Mouse (Mus musculus): ENCODE data around the gene Zswim7. TPM values are rescaled to one million over a fixed set of nuclear protein-coding genes. Genes with fewer than 3 reads are reported as not detected.

Zswim7 gene
- polyA plus RNA-seq, 1 experiment from 2014 or later = 29.4 TPM

- H3K27me3 ChIP-seq = no peaks in the 10 kb centered on the region
- peak overlapping the region; percentile 84 for H3K4me3 ChIP-seq
- peak overlapping the region; percentile 75 for H3K9ac ChIP-seq
- peaks cover 20% of the 10 kb centered on the region for H3K36me3 ChIP-seq
- H3K9me3 ChIP-seq = no peaks in the 10 kb centered on the region
- peak; percentile 79 for ATAC-seq (ENCODE audit: insufficient number of reproducible peaks, insufficient read depth, low FRiP score, low TSS enrichment)
- H3K4me2 ChIP-seq (replicated peaks) = peak overlapping the region; percentile 61
- under 1% methylated on average over 51 of the region's 57 CpGs for WGBS
- H3K27ac ChIP-seq = peak overlapping the region; percentile 87
- H3K4me1 ChIP-seq = peaks cover 7% of the 10 kb centered on the region; the same call in 1 of the 2 replicates
Measured at GRCm38 (mm10) chr11:62281601-62281997, 424 bp upstream of the Zswim7 start.

GRCm38 (mm10) chr11:62278027-62278426 lies 3.1 kb downstream of the Zswim7 start:
- 23% methylated on average over 5 of the region's 5 CpGs for WGBS
- H3K27ac ChIP-seq = no peak overlapping the region
- no peak overlapping the region for H3K9ac ChIP-seq
- H3K9me3 ChIP-seq = no peaks in the 10 kb centered on the region
- no peak for ATAC-seq (ENCODE audit: insufficient number of reproducible peaks, insufficient read depth, low FRiP score, low TSS enrichment)
- no peaks in the 10 kb centered on the region for H3K27me3 ChIP-seq
- H3K36me3 ChIP-seq = 0 out of 2 replicates have a peak, but pooled peaks cover 1% of the 10 kb centered on the region
- peaks cover 7% of the 10 kb centered on the region; the same call in 1 of the 2 replicates for H3K4me1 ChIP-seq
- no peak overlapping the region for H3K4me3 ChIP-seq
- H3K4me2 ChIP-seq (replicated peaks) = no peak overlapping the region

- H3K9me3 ChIP-seq = no peaks in the 10 kb centered on the region
- peaks cover 4% of the 10 kb centered on the region; the same call in 1 of the 2 replicates for H3K4me1 ChIP-seq
- H3K9ac ChIP-seq = no peak overlapping the region
- 53% methylated on average over 8 of the region's 8 CpGs for WGBS
- ATAC-seq (ENCODE audit: insufficient number of reproducible peaks, insufficient read depth, low FRiP score, low TSS enrichment) = no peak
- no peak overlapping the region for H3K4me2 ChIP-seq (replicated peaks)
- H3K4me3 ChIP-seq = no peak overlapping the region
- H3K27ac ChIP-seq = no peak overlapping the region
- no peaks in the 10 kb centered on the region for H3K36me3 ChIP-seq
- H3K27me3 ChIP-seq = no peaks in the 10 kb centered on the region
Measured at GRCm38 (mm10) chr11:62277086-62277485, 4.1 kb downstream of the Zswim7 start.

- Histone ChIP-seq H3K4me2 (replicated peaks) (no peak overlapping the region), H3K27ac (no peak overlapping the region), H3K9me3 (no peaks in the 10 kb centered on the region), H3K27me3 (no peaks in the 10 kb centered on the region), H3K4me3 (no peak overlapping the region), H3K36me3 (0 out of 2 replicates have a peak, but pooled peaks cover 4% of the 10 kb centered on the region), H3K4me1 (peaks cover 10% of the 10 kb centered on the region; the same call in 1 of the 2 replicates), H3K9ac (no peak overlapping the region)
- ATAC-seq (ENCODE audit: insufficient number of reproducible peaks, insufficient read depth, low FRiP score, low TSS enrichment) = no peak
- 44% methylated on average over 5 of the region's 5 CpGs for WGBS
Measured at GRCm38 (mm10) chr11:62270851-62271250, 10.3 kb downstream of the Zswim7 start.

DNA sequence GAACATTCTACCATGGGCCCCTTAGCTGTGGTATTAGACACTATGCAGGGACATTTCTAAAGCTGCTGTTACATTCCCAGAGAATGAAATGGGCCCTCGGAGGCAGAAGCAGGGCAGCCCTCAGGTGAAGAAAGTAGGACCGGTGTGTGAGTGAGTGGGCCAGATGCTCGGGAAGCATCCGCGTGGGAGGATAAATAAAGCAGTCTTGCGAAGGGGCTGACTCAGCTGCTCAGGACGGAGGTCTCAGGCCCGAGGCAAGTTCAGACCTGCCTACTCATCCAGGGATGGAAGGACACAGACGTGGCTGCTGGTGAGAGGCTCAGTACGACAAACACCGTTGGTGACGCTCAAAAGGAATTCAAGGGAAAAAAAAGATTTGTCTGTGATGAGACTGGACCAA lies 12.1 kb downstream of the Zswim7 start:
- Histone ChIP-seq H3K27ac (no peak overlapping the region), H3K9me3 (no peaks in the 10 kb centered on the region), H3K4me1 (peaks cover 10% of the 10 kb centered on the region; the same call in 1 of the 2 replicates), H3K4me2 (replicated peaks) (no peak overlapping the region), H3K36me3 (peaks cover 4% of the 10 kb centered on the region; the same call in 1 of the 2 replicates), H3K4me3 (no peak overlapping the region), H3K9ac (no peak overlapping the region), H3K27me3 (no peaks in the 10 kb centered on the region)
- no peak for ATAC-seq (ENCODE audit: insufficient number of reproducible peaks, insufficient read depth, low FRiP score, low TSS enrichment)
- 59% methylated on average over 12 of the region's 12 CpGs for WGBS

DNA sequence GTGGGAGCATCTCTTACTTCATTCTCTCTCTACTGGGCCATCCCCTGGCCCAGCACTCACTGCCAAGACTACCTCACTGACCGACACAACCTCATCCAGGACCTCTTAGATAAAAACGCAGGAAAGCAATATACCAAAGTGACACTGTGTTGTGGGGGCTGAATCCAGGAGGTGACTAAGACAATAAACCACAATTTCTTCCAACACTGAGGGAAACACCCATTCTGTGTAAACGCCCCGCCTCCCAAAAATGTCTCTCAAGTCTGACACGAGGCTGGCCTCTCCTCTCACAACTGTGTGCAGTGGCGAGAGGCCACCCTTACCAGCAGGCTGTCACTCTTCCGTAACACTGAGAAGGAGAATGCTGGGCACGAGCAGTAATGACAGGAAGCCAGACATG lies 12.8 kb downstream of the Zswim7 start:
- Histone ChIP-seq H3K27me3 (no peaks in the 10 kb centered on the region), H3K4me2 (replicated peaks) (no peak overlapping the region), H3K9me3 (no peaks in the 10 kb centered on the region), H3K4me3 (no peak overlapping the region), H3K9ac (no peak overlapping the region), H3K27ac (no peak overlapping the region), H3K36me3 (peaks cover 4% of the 10 kb centered on the region; the same call in 1 of the 2 replicates), H3K4me1 (peaks cover 10% of the 10 kb centered on the region; the same call in 1 of the 2 replicates)
- WGBS = 70% methylated on average over 8 of the region's 8 CpGs
- no peak for ATAC-seq (ENCODE audit: insufficient number of reproducible peaks, insufficient read depth, low FRiP score, low TSS enrichment)

DNA sequence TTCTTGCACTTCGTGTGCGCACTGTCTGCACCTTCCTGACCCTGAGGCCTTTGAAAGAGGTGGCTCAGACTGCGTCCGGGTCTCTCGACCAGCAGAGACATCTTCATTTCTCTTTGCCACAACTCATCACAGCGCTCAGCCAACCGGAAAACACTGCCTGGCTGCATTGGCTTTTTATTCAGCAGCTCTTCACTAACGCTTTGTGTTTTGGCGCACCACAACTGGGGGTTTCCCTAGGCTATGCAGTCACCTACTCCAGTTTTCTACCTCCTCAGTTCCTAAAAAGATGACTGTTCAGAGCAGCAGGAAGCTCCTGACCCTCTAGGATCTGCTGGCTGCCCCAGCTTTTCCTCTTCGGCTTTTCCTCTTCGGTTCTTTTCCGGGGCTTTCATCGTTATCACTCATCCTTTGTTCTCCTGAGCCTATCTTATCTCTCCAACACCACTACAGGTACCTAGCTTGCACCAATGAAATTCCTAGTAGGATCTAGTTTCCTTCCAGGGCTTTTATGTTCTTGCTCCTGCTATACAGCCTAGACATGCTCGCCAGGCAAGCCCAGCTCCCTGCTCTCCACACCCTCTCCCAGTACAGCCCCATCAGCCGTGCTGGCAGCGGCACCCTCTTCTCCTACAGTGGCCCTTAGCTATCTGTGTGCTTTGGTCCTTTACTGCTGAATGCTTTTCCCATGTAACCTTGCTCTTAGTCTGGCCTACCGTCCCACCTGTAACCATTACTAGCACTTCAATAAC lies 14.5 kb downstream of the Zswim7 start:
- Histone ChIP-seq H3K4me1 (peaks cover 10% of the 10 kb centered on the region; the same call in 1 of the 2 replicates), H3K4me2 (replicated peaks) (no peak overlapping the region), H3K27me3 (no peaks in the 10 kb centered on the region), H3K27ac (no peak overlapping the region), H3K4me3 (no peak overlapping the region), H3K9ac (no peak overlapping the region), H3K36me3 (peaks cover 4% of the 10 kb centered on the region; the same call in 1 of the 2 replicates), H3K9me3 (no peaks in the 10 kb centered on the region)
- ATAC-seq (ENCODE audit: insufficient number of reproducible peaks, insufficient read depth, low FRiP score, low TSS enrichment) = no peak
- 68% methylated on average over 17 of the region's 17 CpGs for WGBS

DNA sequence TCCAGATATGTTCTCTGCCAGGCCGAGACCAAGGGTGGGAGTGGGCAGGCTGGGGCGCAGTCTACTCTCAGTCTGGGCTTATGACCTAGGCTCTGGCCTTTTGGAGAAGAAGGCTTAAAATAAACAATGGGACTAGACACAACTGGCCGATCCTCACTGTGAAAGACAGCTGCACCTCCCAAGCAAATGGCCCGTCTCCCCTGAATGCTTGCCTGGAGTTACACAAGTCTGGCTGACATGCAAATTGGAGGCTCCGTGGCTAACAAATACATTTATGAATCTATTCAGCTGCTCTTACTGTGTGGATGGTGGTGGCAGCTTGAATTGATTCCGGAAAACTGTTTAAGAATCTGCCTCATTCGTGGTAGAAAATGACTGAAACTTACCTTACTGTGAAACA lies 15.5 kb downstream of the Zswim7 start:
- no peak for ATAC-seq (ENCODE audit: insufficient number of reproducible peaks, insufficient read depth, low FRiP score, low TSS enrichment)
- H3K4me2 ChIP-seq (replicated peaks) = no peak overlapping the region
- H3K4me3 ChIP-seq = no peak overlapping the region
- no peaks in the 10 kb centered on the region for H3K27me3 ChIP-seq
- H3K27ac ChIP-seq = no peak overlapping the region
- peaks cover 4% of the 10 kb centered on the region; the same call in 1 of the 2 replicates for H3K36me3 ChIP-seq
- 80% methylated on average over 7 of the region's 7 CpGs for WGBS
- H3K9ac ChIP-seq = no peak overlapping the region
- peaks cover 9% of the 10 kb centered on the region for H3K4me1 ChIP-seq
- no peaks in the 10 kb centered on the region for H3K9me3 ChIP-seq

DNA sequence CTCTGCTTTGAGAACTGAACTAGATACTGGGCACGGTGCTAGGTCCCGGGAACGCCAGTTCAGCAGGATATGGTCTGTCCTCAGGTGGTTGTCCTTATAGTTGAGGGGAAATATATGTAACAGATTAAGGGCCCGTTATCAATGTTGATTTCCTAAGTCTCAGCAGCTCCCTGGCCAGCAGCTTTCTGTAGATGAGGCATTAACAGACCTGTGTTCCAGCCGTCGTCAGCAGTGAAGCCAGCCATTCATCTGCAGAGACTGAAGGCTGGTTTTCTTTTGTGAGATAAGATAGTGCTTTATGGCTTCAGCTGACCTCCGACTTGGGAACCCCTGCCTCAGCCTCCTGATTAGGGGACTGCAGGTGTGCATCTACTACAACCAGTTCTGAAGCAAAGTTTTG lies 17.2 kb downstream of the Zswim7 start:
- Histone ChIP-seq H3K9me3 (no peaks in the 10 kb centered on the region), H3K27me3 (no peaks in the 10 kb centered on the region), H3K27ac (no peak overlapping the region), H3K4me3 (no peak overlapping the region), H3K36me3 (peaks cover 4% of the 10 kb centered on the region; the same call in 1 of the 2 replicates), H3K4me1 (peaks cover 18% of the 10 kb centered on the region), H3K9ac (no peak overlapping the region), H3K4me2 (replicated peaks) (no peak overlapping the region)
- 81% methylated on average over 7 of the region's 7 CpGs for WGBS
- no peak for ATAC-seq (ENCODE audit: insufficient number of reproducible peaks, insufficient read depth, low FRiP score, low TSS enrichment)

- WGBS = 83% methylated on average over 7 of the region's 7 CpGs
- H3K9me3 ChIP-seq = no peaks in the 10 kb centered on the region
- H3K27ac ChIP-seq = no peak overlapping the region
- peaks cover 4% of the 10 kb centered on the region; the same call in 1 of the 2 replicates for H3K36me3 ChIP-seq
- H3K9ac ChIP-seq = no peak overlapping the region
- H3K4me1 ChIP-seq = peaks cover 22% of the 10 kb centered on the region
- no peak overlapping the region for H3K4me2 ChIP-seq (replicated peaks)
- no peak overlapping the region for H3K4me3 ChIP-seq
- no peaks in the 10 kb centered on the region for H3K27me3 ChIP-seq
- ATAC-seq (ENCODE audit: insufficient number of reproducible peaks, insufficient read depth, low FRiP score, low TSS enrichment) = no peak
Measured at GRCm38 (mm10) chr11:62263599-62263998, 17.6 kb downstream of the Zswim7 start.

DNA sequence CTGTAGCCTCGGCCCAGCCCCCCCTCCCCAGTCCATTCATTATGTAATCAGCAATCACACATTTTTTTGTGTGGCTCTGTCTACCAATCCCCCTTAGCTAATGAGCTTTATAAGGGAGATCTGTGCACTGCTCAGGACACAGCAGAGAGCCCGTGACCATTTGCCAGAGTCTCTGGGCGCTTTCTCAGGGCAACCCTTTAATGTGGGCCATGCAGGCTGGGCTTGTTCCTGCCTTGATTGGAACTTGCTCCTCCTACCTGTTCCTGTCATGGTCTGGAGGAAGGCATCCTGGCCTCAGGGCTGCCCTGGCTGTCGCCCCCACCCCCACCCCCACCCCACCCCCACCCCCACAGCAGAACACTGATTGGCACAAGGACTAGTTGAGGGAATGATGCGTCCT lies 22.0 kb downstream of the Zswim7 start:
- 39% methylated on average over 5 of the region's 5 CpGs for WGBS
- no peak for ATAC-seq (ENCODE audit: insufficient number of reproducible peaks, insufficient read depth, low FRiP score, low TSS enrichment)
- Histone ChIP-seq H3K9me3 (no peaks in the 10 kb centered on the region), H3K36me3 (no peaks in the 10 kb centered on the region), H3K27me3 (no peaks in the 10 kb centered on the region), H3K27ac (no peak overlapping the region), H3K4me3 (no peak overlapping the region), H3K9ac (no peak overlapping the region), H3K4me1 (peaks cover 25% of the 10 kb centered on the region), H3K4me2 (replicated peaks) (no peak overlapping the region)

GRCm38 (mm10) chr11:62253380-62253779 lies 27.8 kb downstream of the Zswim7 start:
- ATAC-seq (ENCODE audit: insufficient number of reproducible peaks, insufficient read depth, low FRiP score, low TSS enrichment) = no peak
- Histone ChIP-seq H3K27me3 (0 out of 2 replicates have a peak, but pooled peaks cover 9% of the 10 kb centered on the region), H3K9ac (no peak overlapping the region), H3K4me1 (peaks cover 35% of the 10 kb centered on the region), H3K36me3 (no peaks in the 10 kb centered on the region), H3K9me3 (no peaks in the 10 kb centered on the region), H3K4me3 (no peak overlapping the region), H3K27ac (no peak overlapping the region), H3K4me2 (replicated peaks) (no peak overlapping the region)
- 73% methylated on average over 5 of the region's 5 CpGs for WGBS

Measured in embryonic facial prominence, embryonic 12.5 days (tissue).